Mouse (Mus musculus) adipocyte (in vitro differentiated cells): ENCODE data around the gene Grpr.

Source experiments
- DNase-seq: peaks from one replicate; pipeline ENCODE4 v3.0.0-alpha.2; 2016; ENCODE audit warnings: low spot score

Grpr gene

GRCm38 (mm10) chrX:163549666-163550065, at the start of gene Grpr:
Grpr (minus strand) TSS chrX:163549677.
- peak; percentile 33 for DNase-seq

DNA sequence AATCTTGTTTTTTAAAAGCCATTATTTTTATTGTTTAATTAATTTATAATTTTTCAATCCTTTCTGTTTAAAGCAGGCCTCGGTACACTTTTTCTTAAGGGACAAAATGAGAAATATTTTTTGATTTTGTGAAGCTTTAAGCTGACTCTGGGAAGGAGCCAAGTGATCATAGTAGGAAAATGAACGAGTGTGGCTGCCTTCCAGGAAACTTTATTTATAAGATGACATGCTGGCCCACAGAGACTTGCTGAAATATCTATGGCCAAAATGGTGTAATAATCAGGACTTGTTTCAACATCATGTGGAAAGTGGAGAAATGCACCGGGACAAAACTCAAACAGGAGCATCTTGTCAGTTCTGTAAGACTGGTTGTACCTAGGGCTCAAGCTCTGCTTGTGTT, 11.0 kb upstream of the Grpr start:
- DNase-seq: peak; percentile 68

GRCm38 (mm10) chrX:163547042-163547441, 2.4 kb downstream of the Grpr start:
- DNase-seq: no peak

GRCm38 (mm10) chrX:163532836-163533235, 16.6 kb downstream of the Grpr start:
- DNase-seq: no peak

- DNase-seq: no peak
Observed at GRCm38 (mm10) chrX:163518963-163519541, 30.4 kb downstream of the Grpr start.

DNA sequence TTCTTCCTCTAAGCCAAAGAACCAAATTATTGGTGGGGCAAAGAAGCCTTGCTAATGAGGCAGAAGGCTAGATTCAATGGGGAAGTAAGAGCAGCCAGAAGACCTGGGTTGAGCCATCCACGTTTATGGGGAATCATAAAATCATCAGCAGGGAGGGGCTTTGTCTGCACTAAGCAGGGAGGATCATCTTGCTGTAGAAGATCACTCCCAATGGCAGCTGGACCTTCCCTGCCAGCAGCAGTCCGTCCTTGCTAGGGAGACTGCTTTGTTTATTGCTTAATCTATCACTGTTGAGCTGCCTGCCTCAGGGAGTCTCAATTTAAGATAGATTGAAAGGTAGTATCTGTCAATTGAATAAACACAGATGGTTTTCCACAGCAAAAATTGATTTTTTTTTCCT, 37.7 kb downstream of the Grpr start:
- no peak for DNase-seq

GRCm38 (mm10) chrX:163502088-163502487, 47.4 kb downstream of the Grpr start:
- DNase-seq: no peak
